Mouse (Mus musculus) natural killer cell, adult 2 months (primary cell): Measurements from ENCODE around the gene Aldoc.
A peak's percentile ranks its signal among the peaks of the same experiment; 100 is the strongest.

Experiments used
- DNase-seq, 2 experiments: peaks; one replicate each; pipeline ENCODE4 v3.0.0; 2022; ENCODE audit warnings: low spot score in 2 of 2

The Aldoc gene

DNA sequence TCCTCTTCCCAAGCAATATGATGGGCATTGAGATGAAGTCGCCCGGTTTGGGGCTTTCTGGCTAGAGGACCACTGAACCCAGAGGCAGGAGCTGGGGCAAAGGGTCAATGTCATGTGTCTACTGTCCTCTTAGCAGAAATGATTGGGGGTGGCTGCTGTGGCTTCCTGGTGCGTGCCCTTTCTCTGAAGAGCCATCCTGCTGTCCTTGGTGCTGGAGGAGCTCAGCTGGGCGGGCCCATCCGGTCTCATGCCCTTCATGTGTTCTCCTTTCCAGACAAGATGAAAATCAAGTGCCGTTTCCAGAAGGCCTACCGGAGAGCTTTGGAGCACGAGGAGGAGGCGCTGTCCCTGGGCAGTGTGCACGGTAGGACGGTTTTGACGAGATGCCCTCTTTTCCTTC, 9.9 kb downstream of the Aldoc start:
- DNase-seq = no peak

DNA sequence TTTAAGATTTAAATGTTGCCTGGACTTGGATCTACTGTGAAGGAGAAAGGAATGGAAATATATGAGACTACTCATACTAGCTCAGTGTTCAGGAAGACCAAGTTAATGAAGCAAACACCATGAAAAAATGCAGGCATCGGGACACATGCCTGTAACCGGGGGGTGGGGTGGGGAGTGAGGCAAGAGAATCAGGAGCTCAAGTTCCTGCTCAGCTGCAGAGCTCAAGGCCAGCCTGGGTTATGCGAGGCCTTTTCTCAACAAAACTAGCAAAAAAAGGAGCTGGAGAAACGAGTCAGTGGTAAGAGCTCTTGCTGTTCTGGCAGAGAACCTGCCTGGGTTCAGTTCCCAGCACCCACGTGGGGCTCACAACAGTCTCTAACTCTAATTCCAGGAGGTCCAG, 11.2 kb downstream of the Aldoc start:
- no peak for DNase-seq

DNA sequence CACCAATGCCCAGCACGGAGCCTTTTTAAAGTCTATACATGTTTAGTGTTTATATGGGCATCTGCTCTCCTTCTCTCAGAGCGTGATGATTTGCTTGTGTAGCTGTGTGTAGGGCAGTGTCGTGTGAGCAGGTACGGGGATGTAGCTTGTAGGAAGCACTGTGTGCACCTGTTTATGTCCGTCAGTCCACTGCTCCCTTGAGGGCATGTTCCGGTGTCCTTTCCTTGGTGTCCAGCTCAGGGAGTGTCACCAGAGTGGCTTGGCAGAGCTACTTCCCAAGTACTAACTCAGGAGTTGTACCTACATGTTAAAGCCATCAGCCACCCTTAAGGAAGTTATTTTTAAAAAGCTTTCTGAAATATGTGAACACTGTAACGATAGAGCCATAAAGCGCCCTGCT, 14.3 kb downstream of the Aldoc start:
- DNase-seq = no peak

DNA sequence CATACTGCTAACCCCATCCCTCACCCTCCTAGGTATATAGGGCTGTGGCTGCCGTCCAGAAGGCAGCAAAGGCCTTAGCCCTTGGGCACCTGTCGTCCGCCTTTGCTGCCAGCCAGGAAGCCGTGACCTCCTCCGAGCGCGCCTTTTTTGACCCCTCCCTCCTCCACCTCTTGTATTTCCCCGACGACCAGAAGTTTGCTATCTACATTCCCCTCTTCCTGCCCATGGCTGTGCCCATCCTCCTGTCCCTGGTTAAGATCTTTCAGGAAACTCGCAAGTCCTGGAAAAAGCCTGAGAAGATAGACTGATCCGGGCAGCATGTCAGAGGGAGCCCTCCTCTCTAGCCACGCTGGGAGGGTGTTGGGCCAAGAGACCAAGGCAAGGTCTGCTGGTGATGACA, 18.9 kb downstream of the Aldoc start:
- DNase-seq = no peak

DNA sequence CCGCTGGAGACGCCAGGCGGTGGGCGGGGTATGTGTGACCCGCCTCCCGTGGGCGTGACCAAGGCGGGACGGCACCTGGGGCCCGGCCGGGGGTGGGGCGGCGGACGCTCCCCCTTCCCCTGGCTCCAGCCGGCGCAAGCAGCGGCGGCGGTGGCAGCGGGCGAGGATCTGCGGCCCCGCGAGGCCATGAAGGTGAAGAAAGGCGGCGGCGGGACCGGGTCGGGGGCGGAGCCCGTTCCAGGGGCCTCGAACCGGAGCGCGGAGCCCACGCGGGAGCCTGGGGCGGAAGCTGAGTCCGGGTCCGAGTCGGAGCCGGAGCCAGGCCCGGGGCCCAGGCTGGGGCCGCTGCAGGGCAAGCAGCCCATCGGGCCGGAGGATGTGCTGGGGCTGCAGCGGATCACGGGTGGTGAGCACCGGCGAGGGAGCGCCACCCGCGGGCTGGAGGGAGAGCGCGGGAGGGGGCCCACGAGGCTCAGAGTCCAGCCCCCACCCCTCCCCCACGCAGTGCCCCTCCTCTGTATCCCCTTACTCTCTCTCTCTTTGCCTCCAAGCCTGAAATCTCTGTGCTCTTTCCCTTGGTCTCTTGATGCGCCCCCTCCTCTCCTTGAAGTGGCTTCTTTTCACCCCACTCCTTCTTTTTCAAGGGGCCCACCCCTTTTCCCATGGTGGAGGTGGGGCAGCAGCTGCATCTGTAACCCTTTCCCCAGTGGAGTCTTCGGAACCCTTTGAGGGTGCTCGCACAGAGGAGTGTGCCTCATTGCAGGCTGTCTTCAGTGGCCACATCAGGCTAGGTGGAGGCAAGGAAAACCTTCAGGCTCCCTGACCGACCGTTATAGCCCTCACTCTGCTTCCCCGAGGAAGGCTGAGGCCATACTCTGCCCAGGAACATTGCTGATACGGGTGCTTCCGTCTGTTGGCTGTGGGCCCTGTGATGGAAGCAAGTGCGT, 20.9 kb downstream of the Aldoc start, which contains the start of gene Unc119:
TSS of gene Unc119 (plus strand) at position 102 of the 947 bp plus-strand sequence.
- peak; percentile 66 to 72 for DNase-seq

DNA sequence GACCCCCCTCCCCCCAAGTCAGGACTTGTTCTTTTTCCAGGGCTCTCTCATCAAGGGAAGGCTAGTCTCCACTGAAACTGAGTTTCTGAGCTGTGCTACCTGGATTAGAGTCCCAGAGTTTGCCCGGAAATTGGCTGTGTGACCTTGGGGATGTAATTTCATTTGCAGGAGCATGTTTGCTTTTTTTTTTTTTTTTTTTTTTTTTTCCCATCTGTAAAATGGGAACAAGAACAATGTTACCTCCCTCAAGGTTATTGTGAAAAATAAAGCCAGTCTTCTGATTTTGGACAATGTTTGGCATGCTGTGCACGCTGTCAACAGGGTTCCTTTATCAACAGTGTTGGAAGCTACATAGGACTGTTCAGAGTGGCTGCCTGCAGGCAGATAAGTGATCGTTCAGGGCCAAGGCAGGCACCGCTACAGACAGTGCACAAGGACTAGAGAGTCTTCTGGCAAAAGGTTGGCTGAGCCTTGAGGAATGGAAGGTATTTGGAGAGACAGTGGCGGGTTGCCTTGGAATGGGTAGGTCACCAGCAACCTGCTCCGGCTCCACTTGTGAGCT, 21.6 kb downstream of the Aldoc start:
- DNase-seq = no peak

DNA sequence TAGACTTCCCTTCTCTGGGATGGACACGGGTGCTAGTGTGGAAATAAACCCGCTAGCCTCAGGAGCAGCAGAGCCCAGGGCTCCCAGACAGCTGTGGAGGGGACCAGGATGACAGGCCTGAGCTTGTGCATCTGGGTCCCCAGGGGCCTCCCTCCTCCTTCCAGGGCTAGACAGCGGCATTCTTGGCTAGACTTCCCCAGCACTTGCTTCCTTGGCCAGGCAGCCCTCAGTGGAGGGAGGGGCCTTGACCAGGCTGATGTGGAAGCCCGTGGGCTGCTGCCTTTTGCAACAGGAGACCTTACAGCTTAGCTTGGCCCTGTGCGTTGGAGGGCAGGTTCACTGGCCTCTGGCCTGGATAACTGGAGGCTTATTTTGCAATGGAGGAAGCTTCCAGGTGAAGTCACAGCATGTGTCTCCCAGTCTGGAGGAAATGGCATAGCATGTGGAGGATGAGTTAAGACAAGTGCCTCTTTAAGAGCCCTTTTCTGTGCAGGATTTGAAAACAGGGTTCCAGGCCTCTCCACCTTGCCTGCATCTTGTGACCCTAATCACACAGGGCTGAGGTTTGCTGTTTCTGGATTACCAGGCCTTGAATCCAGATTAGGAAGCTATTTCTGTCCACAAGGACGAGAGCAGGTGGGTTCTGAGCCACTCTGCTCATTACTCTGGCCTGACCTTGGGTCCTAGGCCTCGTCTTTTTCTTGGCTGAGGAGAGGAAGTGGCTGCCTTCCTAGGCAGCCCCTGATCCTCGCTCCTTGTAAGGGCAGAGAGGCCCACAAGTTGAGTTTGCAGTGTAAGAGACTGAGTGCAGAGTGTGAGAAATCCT, 22.3 kb downstream of the Aldoc start:
- no peak for DNase-seq

DNA sequence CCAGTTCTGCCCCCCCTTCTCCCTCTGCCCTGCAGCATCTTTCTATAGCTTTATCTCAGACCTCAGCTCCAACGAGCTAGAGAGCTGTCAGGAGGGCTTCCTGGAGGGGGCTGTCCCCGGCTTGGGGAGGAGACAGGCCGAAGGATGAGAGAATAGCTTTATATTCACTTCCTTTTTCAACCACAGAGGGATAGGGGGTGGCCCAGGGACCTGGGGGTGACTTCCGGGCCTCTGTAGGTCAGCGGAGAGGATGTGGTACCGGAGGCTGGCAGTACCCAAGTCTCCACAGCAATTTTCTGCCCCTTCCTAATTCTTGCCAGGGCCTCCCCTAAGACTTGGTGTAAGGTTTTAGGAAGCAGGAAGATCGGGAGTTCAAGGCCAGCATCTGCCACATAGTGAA, 23.0 kb downstream of the Aldoc start:
- peak; percentile 82 to 87 for DNase-seq

DNA sequence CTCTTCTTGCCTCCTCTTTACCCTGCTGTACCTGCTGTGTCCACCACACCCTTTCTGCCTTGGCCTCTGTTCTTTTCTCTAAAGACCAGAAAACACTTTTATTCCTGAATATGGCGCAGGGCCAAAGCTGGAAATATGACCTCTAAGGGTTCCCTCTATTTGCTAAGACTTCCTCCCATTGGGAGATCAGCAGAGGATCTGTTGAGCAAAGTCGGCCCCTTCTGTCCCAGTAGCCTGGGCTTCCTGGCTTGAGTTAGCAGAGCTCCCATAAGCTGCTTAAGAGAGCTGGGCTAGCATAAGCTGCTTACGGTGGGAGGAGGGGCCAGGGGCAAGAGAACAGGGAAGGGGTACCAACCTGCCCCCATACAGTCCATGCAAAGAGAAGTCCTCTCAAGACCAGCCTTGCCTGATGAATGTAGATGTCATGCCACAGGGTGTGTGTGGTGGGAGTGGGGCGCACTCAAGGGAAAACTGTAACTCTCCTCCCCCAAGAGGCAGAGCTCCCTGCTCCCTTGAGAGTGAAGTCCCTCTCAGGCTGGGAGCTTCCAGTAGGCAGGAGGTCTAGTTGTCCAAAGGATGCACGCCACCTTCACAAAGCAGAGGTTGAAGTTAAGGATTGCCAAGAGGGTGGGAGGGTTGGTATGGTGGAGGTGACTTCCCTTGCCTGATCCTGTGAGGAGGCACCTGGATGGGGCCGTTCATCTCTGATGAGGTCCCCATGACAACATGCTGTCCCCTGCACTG, 23.7 kb downstream of the Aldoc start:
- DNase-seq = no peak

DNA sequence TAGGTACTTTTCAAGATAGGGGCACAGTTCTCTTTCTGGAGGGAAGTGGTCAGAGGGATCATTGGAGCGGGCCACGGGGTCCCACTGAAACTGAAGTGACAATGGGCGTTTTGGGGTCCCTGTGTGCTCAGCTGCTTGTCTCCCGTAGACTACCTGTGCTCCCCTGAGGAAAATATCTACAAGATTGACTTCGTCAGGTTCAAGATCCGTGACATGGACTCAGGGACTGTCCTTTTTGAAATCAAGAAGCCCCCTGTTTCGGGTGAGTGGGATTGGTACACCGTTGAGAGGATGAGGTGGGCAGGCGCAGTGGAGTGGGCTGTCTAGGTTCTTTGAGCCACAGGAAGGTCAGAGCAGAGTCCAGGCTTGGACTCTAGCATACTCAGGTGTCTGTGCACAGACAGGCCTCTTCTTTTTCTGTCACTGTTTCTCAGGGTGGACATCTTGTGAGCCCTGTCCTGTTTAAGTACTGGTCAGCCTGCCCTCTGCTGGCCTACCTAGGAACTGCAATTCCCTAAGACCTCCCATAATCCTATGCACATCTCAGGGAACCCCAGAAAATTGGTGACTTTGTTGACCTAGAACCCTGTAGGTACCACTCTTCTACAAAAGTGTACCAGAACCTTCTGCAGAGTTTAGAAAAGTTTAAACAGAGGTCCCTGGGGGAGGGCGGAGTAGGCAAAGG, 24.4 kb downstream of the Aldoc start:
- DNase-seq = peak; percentile 70 to 71

DNA sequence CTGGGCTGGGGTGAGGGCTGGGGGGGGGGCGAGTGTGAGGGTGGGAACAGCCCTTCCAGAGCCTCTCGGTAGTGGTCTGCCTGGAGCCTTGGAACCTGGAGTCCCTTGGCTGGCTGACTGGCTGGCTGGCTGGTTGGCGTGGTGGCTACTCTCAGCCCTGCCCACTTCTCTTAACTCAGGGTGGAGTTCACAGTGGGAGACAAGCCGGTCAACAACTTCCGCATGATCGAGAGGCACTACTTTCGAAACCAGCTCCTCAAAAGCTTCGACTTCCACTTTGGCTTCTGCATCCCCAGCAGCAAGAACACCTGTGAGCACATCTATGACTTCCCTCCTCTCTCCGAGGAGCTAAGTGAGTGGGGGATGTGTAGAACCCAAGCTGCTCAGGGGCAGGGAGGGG, 25.1 kb downstream of the Aldoc start:
- no peak for DNase-seq

DNA sequence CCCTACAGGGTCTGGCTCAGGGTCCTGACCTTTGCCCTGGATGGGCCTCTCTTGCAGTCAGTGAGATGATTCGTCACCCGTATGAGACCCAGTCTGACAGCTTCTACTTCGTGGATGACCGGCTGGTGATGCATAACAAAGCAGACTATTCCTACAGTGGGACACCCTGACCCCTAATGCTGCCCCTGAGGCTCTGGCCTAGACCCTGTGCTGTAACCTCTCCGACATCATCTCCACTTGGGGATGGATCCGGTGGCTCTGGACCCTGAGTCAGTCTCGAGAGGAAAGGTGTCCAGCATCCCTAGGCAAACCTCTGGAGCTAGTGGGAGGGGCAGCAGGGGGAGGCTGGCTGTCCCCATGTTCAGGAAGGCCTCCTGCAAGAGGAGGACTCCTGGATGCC, 25.7 kb downstream of the Aldoc start:
- DNase-seq = no peak

DNA sequence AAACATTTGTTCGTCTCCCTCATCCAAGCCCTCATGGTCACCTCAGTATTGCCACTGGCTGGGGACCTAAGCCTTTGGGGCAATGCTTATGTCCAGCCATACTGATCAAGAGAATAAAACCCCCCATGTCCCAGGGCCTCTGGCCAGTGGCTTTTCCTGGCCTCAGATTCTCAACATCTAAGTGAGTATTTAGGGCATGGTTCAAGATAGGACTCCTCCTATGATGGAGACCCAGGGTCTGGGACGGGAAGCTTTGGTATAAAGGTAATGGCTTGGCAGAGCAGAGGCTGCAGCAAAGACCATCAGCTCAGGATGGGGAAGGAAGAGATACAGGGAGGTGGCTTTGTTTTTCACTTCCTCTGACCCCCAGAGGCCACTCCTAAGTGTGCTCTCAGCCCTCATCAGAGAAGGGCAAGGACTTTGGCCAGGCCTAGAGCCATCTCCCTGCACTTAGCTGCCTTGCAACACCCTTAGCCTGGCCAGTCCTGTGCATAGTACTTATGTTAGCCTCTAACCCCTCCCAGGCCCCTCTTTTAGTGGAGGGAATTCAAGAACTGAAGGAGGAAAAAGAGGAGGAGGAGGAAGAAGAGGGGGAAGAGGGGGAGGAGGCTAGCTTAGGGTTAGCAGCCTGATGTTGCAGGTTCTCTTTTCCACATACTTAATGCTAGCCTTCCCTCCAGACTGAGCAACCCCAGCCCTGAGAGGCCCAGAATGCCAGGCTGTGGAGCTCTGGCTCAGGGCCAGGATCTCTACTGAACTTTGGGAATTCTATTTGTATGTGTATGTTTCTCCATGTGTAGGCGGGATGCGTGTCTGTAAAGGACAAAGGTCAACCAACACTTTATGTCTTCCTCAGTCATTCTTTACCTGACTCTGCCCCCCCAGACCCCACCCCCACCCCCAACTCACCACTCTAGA, 26.9 kb downstream of the Aldoc start:
- no peak for DNase-seq

DNA sequence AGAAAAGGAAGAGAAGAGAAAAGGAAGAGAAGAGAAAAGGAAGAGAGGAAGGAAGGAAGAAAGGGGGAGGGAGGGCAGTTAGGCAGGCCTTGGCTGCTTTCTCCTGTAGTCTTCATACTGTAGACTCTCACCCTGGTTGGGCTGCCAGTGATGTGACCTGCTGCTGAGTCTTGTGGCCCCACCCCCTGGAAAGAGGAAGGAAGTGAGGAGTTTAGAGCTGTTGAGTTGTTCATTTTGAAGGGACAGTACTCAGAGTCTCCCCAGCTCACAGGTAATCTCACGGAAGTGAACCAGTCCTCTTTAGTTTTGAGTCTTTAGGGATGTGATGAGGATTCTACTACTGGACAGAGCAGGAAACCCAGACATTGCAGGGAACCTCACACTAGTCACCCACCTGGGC, 30.3 kb downstream of the Aldoc start:
- DNase-seq = peak in 1 of 2 experiments; percentile 53

DNA sequence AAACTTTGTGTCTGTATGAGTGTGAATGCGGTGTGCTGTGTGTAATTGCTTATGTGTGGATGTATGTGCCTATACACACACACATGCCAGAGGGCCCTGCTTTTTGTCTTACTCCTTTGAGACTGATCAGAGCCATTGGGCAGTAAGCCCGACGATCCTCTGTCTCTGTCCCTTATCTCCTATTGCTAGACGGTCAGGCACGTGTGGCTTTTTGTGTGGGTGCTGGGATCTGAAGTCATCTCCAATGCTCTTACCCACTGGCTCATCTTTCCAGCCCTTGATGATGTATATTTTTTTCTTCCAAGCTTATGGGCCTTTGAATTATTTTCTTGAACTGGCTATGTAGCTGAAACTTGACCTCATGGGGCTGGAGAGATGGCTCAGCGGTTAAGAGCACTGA, 32.1 kb downstream of the Aldoc start:
- DNase-seq = no peak

DNA sequence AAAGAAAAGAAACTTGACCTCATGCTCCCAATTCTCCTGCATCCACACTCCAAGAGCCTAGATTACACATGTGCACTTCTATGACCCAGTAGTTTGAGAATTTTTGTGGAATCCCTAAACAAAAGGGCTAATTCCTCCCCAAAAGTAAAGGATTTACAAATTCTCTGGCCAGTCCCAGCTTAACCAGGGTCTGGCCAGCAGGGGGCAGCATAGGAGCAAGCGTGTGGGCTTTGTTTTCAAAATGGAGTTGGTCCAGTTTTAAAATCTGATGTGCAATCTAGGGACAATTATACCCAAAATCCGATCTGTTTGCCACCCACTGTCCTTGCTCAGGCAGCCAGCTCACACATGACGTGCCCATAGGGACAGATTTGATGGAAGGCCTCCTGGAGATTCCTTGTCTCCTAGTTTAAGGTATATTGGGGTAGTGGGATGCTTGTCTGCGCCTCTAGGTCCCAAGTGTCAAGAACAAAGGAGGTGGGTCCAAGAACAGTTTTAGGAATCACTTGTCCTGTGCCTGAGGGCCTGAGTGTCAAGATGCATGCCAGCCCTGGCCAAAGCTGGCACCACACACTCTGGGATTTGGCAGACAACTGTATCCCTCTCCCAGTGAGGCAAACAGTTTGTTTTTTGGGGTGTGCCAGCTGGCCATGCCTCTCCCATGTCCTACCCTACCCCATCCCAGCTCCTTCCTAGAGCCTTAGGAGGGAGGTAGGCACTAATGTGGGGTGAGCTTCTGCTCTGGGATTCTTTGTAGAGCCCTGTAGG, 32.9 kb downstream of the Aldoc start:
- DNase-seq = peak; percentile 47 to 65

DNA sequence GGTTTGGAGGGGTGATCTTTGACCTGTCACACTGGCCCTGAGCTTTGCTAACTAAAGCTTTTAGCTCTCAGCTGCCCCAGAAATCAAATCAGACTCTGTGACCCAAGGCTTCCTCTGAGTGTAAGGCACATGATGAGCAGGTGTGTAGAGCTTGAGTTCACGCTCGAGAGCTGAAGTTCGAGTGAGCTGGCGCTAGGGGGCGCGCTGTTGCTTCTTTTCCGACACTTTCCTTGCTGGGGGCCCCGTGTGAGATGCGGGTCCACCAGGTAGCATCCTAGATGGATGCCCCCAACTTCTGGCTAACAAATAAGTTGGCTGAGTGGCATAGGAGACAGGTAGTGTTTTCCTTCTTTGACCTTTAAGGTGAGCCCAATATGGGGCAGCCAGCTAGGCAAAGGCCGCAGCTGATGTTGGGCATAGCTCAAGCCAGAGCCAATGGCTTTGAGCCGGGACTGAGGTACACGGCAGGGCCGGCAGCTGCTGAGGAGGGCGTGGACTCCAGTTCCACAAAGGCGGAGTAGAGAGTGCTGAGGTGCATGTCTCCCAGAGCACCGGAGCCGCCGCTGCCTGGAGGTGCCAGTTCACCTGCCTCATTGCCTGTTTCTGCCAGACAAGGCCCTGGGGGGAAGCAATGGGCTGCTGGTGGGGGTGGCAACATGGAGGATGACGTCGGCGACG, 35.7 kb downstream of the Aldoc start:
- peak in 1 of 2 experiments; percentile 47 for DNase-seq

DNA sequence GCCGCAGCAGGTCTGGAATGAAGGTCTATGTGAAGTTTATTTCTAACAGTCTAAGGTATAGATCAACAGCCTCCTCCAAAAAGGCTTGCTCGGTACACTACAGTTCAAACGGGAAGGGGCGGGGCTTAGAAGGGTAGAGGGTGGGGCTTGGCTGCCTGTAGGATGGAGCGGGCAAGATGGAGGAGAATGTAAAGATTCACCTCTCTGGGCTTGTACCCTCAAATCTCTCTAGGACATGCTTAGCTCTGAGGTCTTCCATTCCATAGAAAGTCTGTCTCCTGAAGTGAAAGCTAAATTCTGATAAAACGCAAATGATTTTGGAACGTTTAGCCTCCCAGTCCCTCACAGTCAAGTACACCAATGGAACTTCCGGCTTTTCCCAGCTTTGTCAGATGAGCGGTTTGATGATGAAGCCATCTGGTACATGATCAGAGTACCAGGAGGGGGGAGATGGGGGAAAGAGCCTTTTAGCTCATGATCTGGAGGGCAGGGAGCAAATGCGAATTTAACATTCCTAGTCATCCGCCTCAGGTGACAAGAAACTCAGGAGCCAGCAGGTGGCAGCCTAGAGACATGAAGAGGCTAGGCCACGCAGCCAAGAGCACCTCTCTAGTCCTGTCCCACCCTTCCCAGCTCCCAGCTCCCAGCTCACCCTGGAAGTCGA, 37.5 kb downstream of the Aldoc start:
- peak; percentile 62 to 76 for DNase-seq
